Mouse (Mus musculus): ENCODE results near the gene Mapk1ip1l. TPM values are rescaled to one million over a fixed set of nuclear protein-coding genes. Genes with fewer than 3 reads are reported as not detected.

Mapk1ip1l gene
- 33.7 and 36.2 TPM in 2 replicates for polyA plus RNA-seq (2012; rRNA removed)

DNA sequence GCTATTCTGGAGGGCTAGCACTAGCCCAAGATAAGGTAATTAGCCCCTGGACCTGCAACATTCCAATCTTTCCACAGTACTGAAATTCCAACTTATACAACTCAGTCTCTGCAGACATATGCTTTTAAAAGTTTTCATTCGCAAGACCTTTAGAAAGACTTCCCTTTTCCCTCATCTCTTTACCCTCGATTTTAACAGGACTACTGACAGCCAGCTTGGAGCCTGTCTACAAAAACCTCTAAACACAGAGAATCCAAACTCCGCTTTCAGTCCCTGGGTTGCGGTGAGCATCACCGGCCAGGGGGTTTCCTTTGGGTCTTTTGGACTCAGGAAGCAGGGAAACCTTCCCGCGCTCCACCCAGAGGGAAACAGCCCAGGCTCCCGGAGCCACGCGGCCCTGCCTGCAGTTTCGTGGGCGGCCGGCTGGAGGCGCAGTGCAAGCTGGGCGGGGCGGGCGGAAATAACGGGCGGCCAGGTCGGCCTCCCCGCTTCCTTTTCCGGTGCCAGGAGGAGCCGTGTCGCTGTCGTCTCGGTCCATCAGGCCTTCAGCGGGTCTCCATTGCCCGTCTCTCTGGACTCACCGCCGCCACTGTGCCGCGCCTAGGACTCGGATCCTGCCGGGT lies at the start of gene Mapk1ip1l:
Gene Mapk1ip1l (plus strand): TSS at position 482 of the 623 bp plus-strand sequence.

DNA sequence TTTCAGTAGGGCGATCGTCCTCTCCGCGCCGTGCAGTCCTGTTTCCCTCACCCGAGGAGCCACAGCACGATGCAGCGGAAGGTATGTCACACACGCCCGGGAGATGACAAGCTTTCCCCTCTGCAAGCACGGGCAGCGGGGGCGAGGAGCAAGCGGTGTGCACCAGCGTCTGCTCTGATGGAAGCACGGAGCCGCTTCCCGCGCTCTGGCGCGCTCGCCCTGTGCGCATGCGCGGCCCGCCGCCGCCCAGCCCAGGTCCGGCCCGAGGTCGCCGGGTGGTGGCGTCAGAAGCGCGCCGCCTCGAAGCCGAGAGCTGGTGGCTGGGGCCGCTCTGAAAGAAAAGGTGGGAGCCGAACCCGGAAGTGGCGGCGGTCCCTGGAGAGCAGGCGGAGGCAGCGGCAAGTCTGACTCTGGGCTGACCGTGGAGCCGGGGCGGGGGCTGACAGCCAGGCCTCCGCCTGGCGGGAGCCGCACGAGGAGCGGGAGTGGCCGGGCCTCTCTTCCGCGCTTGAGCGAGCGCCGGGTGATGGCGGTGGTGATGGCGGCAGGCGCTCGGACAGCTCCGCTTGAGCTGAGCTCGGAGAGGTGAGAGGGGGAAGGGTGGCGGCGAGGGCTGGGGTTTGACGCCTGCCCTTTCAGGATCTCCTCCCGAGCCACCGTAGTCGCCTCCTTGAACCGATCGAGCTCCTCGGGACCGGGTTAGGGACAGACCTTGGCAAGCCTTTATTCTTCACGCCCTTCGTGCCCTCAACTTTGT lies 21.3 kb upstream of the Mapk1ip1l start, which contains the start of the genes Wdhd1 and Socs4:
Gene Wdhd1 (minus strand): TSS at position 221 of the 757 bp plus-strand sequence.
Gene Socs4 (plus strand): TSS at position 295 of the 757 bp plus-strand sequence.

DNA sequence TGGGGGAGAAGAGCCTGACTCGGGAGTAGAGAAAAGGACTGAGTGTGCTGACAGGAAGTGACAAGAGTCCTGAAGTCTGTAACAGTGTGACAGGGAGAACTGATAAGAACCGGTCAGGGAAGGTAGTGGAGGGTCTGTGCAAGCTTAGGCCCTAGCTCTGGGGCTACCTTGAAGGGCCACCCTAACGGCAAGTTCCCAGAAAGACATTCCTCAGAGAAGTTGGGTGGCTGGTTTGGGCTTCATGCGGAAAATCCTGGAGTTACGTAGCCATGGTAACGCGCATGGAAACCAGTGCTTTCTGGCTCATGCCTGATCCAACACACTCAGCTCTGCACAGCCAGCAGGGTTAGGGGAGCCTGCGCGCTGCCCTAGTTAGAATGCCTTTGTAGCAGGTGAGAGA lies 69.4 kb downstream of the Mapk1ip1l start, which contains the start of gene Lgals3:
Gene Lgals3 (plus strand): TSS at position 291 of the 400 bp plus-strand sequence.

Other genes starting within 250 kb of the Mapk1ip1l start
- 20.9 and 25.9 TPM in 2 replicates for gene Gch1, start 108.9 kb upstream of the Mapk1ip1l start, polyA plus RNA-seq (2012; rRNA removed)
- gene Wdhd1, start 21.4 kb upstream of the Mapk1ip1l start, polyA plus RNA-seq (2012; rRNA removed): 1.5 TPM in 2 replicates
- gene Socs4, start 21.3 kb upstream of the Mapk1ip1l start, polyA plus RNA-seq (2012; rRNA removed): 1.8 TPM in 2 replicates
- 3,104 and 3,126 TPM in 2 replicates for gene Lgals3, start 69.5 kb downstream of the Mapk1ip1l start, polyA plus RNA-seq (2012; rRNA removed)
- 2.0 and 2.3 TPM in 2 replicates for gene Dlgap5, start 120.1 kb downstream of the Mapk1ip1l start, polyA plus RNA-seq (2012; rRNA removed)
- gene Fbxo34, start 152.2 kb downstream of the Mapk1ip1l start, polyA plus RNA-seq (2012; rRNA removed): 16.2 and 21.9 TPM in 2 replicates